Mouse (Mus musculus): ENCODE results near the gene Vmn1r70. TPM values are rescaled to one million over a fixed set of nuclear protein-coding genes. Genes with fewer than 3 reads are reported as not detected.

Gene Vmn1r70
- polyA plus RNA-seq (2015; fragmentation: Nextera tagmentation; extraction: Ambion mirVana): not detected in 2 replicates

GRCm38 (mm10) chr7:10631232-10631631 is at the start of gene Vmn1r70:
Vmn1r70 (plus strand) TSS chr7:10631532.

GRCm38 (mm10) chr7:10613559-10613958 is 17.8 kb upstream of the Vmn1r70 start, which contains the start of gene Vmn1r69:
Vmn1r69 (minus strand) TSS chr7:10613659.

Other genes starting within 250 kb of the Vmn1r70 start
- not detected in 2 replicates for gene Vmn1r67, start 188.2 kb upstream of the Vmn1r70 start, polyA plus RNA-seq (2015; fragmentation: Nextera tagmentation; extraction: Ambion mirVana)
- 1.8 and 1.9 TPM in 2 replicates for gene Zik1, start 136.1 kb upstream of the Vmn1r70 start, polyA plus RNA-seq (2015; fragmentation: Nextera tagmentation; extraction: Ambion mirVana)
- not detected in 2 replicates for gene Vmn1r68, start 73.0 kb upstream of the Vmn1r70 start, polyA plus RNA-seq (2015; fragmentation: Nextera tagmentation; extraction: Ambion mirVana)
- gene Vmn1r69, start 17.9 kb upstream of the Vmn1r70 start, polyA plus RNA-seq (2015; fragmentation: Nextera tagmentation; extraction: Ambion mirVana): not detected in 2 replicates
- gene Nlrp4b, start 56.3 kb downstream of the Vmn1r70 start, polyA plus RNA-seq (2015; fragmentation: Nextera tagmentation; extraction: Ambion mirVana): not detected in 2 replicates
- not detected in 2 replicates for gene Vmn1r71, start 122.8 kb downstream of the Vmn1r70 start, polyA plus RNA-seq (2015; fragmentation: Nextera tagmentation; extraction: Ambion mirVana)

Data from spleen, postnatal 0 days (tissue).